Mouse (Mus musculus): ENCODE data around the gene Rps6ka3. TPM values are rescaled to one million over a fixed set of nuclear protein-coding genes. Genes with fewer than 3 reads are reported as not detected.

The Rps6ka3 gene
- total RNA-seq, 4 experiments from 2014 or later, result 43.2 to 61.1 (median 49.8) TPM

- DNase-seq (ENCODE audit: low spot score in 2 of 2), result peak; percentile 26 to 40
Observed at GRCm38 (mm10) chrX:159321342-159321741, 111.2 kb downstream of the Rps6ka3 start.

GRCm38 (mm10) chrX:159364506-159364905, 154.4 kb downstream of the Rps6ka3 start:
- DNase-seq (ENCODE audit: low spot score in 2 of 2), result no peak

- peak; percentile 52 to 67 for DNase-seq (ENCODE audit: low spot score in 2 of 2)
Observed at GRCm38 (mm10) chrX:159371831-159372752, 162.0 kb downstream of the Rps6ka3 start, which contains the start of gene Eif1ax. Eif1ax (plus strand) TSS chrX:159372178.

GRCm38 (mm10) chrX:159372753-159373144, 162.6 kb downstream of the Rps6ka3 start:
- DNase-seq (ENCODE audit: low spot score in 2 of 2), result no peak

DNA sequence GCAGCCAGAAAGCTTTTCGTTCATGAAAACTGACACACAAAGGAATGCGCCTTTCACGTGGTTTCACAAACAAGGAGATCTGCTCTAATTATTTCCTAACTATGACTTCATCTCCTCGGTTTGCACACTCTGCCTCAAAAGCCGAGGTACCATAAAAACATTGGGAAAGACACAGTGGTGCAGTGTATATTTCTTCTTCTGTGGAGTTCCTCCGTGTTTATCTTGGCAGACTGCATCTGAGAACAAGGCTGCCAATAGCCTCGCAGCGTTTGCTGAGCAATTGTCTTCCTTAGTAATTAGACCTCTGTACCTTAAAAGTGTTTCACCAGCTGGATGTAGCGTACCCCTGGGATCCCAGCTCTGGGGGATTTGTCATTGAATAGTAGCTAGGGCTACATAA, 177.0 kb downstream of the Rps6ka3 start:
- no peak for DNase-seq (ENCODE audit: low spot score in 2 of 2)

DNA sequence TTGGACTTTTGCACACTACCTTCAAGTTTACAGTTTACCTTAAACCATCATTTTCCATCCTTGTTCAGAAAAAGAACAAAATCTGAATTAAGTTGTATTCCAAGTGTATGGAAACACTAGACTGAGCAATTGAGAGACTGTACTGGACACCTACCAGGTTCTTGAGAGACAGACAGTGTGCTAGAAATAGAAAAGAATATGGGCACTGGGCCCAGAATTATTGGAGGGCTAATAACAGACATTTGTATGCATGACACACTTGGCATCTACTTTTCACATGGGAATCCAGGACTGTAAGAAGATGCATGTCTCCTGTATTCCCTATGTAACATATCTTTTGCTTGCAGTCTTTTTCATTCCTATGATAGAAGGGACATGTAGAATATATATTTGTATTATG, 178.8 kb downstream of the Rps6ka3 start:
- no peak for DNase-seq (ENCODE audit: low spot score in 2 of 2)

DNA sequence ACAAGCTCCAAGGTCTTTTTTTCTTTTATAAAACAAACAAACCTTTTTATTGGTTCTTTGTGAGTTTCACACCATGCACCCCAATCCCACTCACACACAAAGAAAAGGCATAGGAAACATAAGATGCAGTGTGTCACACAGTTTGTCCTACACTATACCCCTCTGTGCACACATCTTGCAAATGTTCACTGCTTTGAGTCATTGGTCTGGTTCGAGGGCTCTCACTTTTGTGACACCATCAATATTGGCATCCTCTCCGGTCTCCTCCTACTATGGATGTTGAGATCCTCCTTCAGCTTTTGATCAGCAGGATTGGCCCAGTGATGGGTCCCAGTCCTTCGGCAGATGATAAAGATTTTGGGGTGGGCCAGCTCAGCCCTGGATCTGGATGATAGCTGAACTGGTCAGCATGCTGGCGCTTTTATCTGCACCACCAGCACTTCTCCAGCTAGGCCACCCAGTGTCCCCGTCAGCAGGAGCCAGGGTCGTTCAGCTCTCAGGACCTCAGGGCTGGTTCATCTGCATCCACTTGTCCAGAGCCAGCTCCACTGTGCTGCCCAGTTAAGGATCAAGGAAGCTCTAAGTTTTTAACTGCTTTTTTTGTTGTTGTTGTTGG, 180.3 kb downstream of the Rps6ka3 start:
- no peak for DNase-seq (ENCODE audit: low spot score in 2 of 2)

DNA sequence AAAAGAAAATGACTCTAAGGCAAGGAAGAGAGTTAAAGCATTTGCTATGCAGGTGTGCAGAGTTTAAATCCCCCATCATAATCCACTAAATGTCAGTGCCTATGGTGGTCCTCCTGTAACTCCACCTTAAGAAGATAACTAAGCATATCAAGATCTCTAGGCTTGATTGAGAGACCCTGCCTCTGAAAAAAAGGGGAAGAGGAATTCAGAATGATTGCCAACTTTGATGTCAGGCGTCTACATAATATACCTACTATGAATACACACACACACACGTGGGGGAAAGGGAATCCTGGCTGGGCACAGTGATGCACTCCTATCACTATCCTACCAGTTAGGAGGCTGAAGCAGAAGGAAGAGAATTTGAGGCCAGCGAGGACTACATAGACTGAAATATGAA, 181.1 kb downstream of the Rps6ka3 start:
- DNase-seq (ENCODE audit: low spot score in 2 of 2), result no peak

GRCm38 (mm10) chrX:159409253-159409652, 199.1 kb downstream of the Rps6ka3 start:
- no peak for DNase-seq (ENCODE audit: low spot score in 2 of 2)

DNA sequence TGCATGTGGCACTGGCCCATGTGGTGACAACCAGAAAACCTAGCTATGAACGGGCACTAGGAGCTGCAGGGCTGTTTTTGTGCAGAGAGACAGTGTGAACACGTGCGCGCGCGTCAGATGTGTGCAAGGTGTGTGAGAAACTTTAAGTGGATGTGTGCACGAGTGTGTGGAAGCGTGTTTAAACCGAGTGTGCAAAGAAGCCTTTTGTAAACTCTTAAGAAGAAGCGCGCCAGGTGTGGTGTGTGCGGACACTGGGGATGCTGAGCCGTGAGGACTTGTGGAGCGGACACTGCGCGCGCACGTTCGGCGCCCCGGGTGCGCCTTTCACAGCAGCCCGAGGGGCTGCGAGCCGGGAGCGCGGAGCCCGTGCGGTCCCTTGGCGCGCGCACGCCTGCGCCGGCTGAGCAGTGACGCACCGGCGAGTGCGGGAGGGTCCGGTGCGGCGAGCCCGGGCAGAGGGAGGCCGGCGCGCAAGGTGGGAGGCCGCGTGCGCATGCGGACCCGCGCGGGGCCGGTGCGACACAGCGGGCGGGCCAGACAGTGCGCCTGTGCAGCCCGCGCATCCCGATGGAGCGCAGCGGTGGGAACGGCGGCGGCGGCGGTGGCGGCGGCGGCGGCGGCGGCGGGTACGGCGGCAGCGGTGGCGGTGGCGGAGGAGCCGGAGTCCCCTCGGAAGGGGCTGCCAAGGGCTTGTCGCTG, 204.2 kb downstream of the Rps6ka3 start, which contains the start of gene Map7d2:
Gene Map7d2 (plus strand): TSS at position 443 of the 699 bp plus-strand sequence.
- no peak for DNase-seq (ENCODE audit: low spot score in 2 of 2)

DNA sequence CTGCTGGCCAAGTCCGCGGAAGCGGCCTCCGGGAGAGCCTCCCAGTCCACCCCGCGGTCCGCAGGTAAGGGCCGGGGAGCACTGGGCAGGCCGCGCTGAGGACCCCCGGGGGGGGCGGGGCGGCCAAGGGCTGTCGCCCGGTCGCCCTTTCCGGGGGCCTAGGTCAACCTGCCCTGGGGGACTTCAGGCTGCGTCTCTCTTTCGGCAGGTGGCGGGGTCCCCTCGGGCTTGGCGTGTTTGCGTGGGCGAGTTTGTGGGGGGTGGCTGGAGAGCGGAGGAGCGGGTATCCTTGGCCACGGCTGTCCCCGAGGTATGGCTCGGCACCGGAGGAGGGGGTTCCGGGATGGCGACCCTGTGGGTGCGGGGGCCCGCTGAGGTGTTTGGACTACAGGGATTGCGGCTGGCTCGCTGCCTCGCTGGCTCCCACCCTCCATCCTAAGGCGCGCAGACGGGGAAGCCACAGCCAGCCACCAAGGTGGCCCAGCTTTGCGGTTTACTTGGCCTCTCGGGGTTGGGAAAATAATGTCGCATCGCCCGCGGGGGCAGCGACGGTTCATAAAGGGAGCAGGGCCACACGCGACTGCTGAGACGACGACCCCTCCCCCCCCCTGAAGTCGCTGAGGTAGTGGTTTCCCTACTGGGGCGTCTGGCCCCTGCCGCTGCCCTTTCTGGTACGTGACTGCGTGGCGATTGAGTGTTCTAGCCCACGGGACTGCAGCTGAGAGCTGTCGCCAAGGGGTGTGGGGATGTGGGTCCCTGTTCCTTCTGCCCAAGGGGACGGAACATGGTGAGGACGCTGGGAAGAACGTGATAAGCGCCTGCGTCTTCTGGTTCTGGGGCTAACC, 204.9 kb downstream of the Rps6ka3 start:
- DNase-seq (ENCODE audit: low spot score in 2 of 2), result no peak

Other genes starting within 250 kb of the Rps6ka3 start
- 10 to 100 TPM; 89.6 to 96.3 (median 93.0) TPM for gene Eif1ax, start 161.9 kb downstream of the Rps6ka3 start, total RNA-seq (2022)
- under 1 TPM in 3 of 4 experiments, not detected in 1; 0.12 to 0.64 (median 0.36) TPM for gene Map7d2, start 204.3 kb downstream of the Rps6ka3 start, total RNA-seq (2022)